Mouse (Mus musculus) midbrain, embryonic 13.5 days (tissue): ENCODE measurements around the gene Dock1. TPM values are rescaled to one million over a fixed set of nuclear protein-coding genes. Genes with fewer than 3 reads are reported as not detected.

Experiments
- ATAC-seq: fragments of 200-750 bp; cut with Nextera tagmentation; 2 replicates; pipeline ENCODE4 v1.8.0; 2017; ENCODE audit warnings: mild to moderate bottlenecking, moderate TSS enrichment, moderate library complexity
- H3K27ac ChIP-seq: fragments of 300-500 bp; sonication (generic); 2 replicates; pipeline ENCODE4 v1.5.1; 2015; ENCODE audit warnings: inconsistent platforms, mild to moderate bottlenecking, moderate library complexity
- H3K27me3 ChIP-seq: fragments of 300-500 bp; sonication (generic); 2 replicates; pipeline ENCODE4 v1.6.1; 2015; ENCODE audit warnings: mild to moderate bottlenecking, inconsistent platforms
- H3K36me3 ChIP-seq: fragments of 300-500 bp; sonication (generic); 2 replicates; pipeline ENCODE4 v1.6.1; 2015; ENCODE audit warnings: mild to moderate bottlenecking, inconsistent platforms
- H3K4me1 ChIP-seq: fragments of 300-500 bp; sonication (generic); replicated peaks from 2 replicates; pipeline ENCODE4 v1.6.1; 2015; ENCODE audit warnings: inconsistent platforms
- H3K4me2 ChIP-seq: fragments of 300-500 bp; sonication (generic); replicated peaks from 2 replicates; pipeline ENCODE4 v1.6.1; 2015; ENCODE audit warnings: moderate library complexity, mild to moderate bottlenecking, inconsistent platforms
- H3K4me3 ChIP-seq: fragments of 300-500 bp; sonication (generic); replicated peaks from 2 replicates; pipeline ENCODE4 v1.5.1; 2015; ENCODE audit warnings: mild to moderate bottlenecking, inconsistent platforms
- H3K9ac ChIP-seq: fragments of 300-500 bp; sonication (generic); replicated peaks from 2 replicates; pipeline ENCODE4 v1.6.1; 2015; ENCODE audit warnings: mild to moderate bottlenecking, inconsistent platforms
- H3K9me3 ChIP-seq: fragments of 300-500 bp; sonication (generic); 2 replicates; pipeline ENCODE4 v1.6.1; 2016; ENCODE audit warnings: mild to moderate bottlenecking, inconsistent platforms
- WGBS: fragments of 180-500 bp; shearing (Covaris S2); methylation state at CpG from one replicate; pipeline ENCODE4 v1.1.7; 2015; 5-methylcytosine and 5-hydroxymethylcytosine counted together
- polyA plus RNA-seq: library from polyadenylated mRNA; unstranded; fragments of >200 nt; fragmentation: Nextera tagmentation; extraction: Ambion mirVana; gene quantifications from 2 replicates; pipeline ENCODE4 v1.2.1, GENCODE M21; 2015

Gene Dock1
- polyA plus RNA-seq, 1 experiment from 2014 or later, result 6.7 TPM

DNA sequence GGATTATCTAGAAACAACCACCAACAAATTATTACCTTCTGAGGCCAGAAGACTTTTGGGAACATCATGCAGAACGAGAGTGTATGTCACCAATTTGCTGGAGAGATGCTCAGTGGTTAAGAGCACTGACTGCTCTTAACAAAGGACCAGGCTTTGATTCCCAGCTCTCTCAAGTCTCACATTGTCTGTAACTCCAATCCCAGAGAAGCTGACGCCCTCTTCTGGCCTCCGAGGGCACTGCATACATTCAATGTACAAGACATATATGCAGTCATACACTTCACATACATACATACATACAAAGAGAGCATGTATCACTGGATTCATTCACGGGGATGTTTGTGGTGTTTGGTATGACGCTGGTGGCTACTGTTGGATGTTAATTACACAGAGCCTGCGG is 271.4 kb downstream of the Dock1 start:
- Histone ChIP-seq H3K27me3 (peaks cover 31% of the 10 kb centered on the region), H3K4me1 (peaks cover 24% of the 10 kb centered on the region), H3K4me3 (no peak overlapping the region), H3K9ac (no peak overlapping the region), H3K27ac (no peak overlapping the region), H3K36me3 (no peaks in the 10 kb centered on the region), H3K9me3 (no peaks in the 10 kb centered on the region), H3K4me2 (no peak overlapping the region)
- 95% methylated on average over 6 of the region's 6 CpGs for WGBS
- no peak for ATAC-seq

DNA sequence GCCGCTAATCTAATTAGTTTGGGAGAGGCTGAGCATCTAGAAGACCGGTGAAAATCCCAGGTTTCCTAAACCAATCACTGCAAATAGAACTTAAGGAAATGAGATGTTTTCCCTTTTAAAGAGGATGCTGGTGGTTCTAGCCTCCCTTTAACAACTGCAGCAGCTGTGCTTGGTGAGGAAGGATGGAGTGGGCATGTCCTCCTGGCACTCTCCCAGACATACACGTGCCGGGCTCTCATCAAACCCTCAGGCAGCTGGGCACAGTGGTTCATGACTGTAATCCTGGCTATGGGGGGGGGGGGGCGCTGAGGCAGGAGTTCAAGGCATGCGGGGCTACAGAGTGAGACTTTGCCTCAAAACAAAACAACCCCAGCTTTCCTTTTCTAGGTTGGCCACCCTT is 272.6 kb downstream of the Dock1 start:
- Histone ChIP-seq H3K9me3 (no peaks in the 10 kb centered on the region), H3K27me3 (peaks cover 20% of the 10 kb centered on the region), H3K36me3 (no peaks in the 10 kb centered on the region), H3K4me2 (no peak overlapping the region), H3K27ac (no peak overlapping the region), H3K4me1 (peaks cover 16% of the 10 kb centered on the region), H3K9ac (no peak overlapping the region), H3K4me3 (no peak overlapping the region)
- 70% methylated on average over 6 of the region's 6 CpGs for WGBS
- ATAC-seq, result no peak

DNA sequence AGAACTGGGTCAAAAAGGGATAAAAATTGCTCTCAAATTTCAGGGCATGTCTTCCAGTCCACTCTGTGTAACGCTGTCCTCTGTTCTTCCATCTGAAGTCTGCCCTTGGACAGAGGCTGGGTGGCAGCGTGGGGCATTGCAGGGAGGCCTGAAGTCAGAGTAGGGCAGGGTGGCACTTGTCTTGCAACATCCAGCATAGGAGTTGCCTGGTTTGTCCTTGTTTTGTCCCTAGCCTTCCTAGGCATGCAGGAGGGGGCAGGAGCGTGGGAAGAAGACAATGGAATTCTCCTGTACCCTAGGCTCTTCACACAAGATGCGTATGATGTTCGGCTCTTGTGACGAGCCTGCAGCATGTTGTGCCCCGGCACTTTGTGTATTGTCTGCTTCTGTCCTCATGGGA is 273.2 kb downstream of the Dock1 start:
- no peak for ATAC-seq
- 63% methylated on average over 7 of the region's 7 CpGs for WGBS

DNA sequence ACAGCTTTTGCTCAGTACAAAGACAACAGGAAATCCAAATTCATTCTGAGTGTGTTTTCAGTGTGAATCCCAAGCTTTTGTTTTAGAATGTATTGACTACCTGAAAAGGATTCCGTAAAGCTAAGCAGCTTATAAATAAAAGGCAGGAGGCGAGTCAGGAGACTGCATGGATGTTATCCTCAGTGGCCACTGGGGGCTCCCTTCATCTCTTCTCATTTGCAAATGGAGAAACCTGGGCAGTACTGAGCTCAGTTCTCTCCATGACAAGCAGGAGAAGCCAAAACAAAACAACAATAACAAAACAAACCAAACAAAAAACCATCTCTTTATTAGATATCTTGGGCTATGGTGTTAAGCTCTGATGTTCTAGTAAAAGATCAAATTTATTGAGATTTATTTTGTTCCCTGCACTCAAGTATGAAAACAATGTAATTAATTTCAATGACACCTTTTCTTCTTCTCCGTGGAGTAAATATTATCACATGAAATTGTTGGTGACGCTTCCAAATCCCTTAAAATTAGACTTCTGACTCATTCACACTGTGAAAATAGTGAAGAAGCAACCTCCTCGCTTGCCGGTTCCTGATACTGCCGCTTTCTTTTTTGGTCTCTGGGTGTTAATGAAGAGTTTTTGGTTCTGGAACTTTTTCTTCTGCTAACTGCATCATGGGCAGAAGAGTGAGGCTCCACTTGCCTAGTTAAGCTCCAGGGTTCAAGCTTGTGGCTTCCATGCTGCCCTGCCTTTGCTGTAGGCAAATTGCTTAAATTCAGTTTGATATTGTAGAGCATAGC is 275.7 kb downstream of the Dock1 start:
- WGBS, result 72% methylated on average over 7 of the region's 7 CpGs
- ATAC-seq, result no peak
- Histone ChIP-seq H3K4me1 (peaks cover 7% of the 10 kb centered on the region; the same call in 1 of the 2 replicates), H3K9ac (no peak overlapping the region), H3K9me3 (no peaks in the 10 kb centered on the region), H3K27ac (no peak overlapping the region), H3K36me3 (no peaks in the 10 kb centered on the region), H3K4me2 (no peak overlapping the region), H3K27me3 (no peaks in the 10 kb centered on the region), H3K4me3 (no peak overlapping the region)

More for the DNA sequence above, 273.2 kb downstream of the Dock1 start:
- Histone ChIP-seq H3K9me3 (no peaks in the 10 kb centered on the region), H3K9ac (no peak overlapping the region), H3K4me2 (no peak overlapping the region), H3K27me3 (peaks cover 16% of the 10 kb centered on the region), H3K4me3 (no peak overlapping the region), H3K36me3 (no peaks in the 10 kb centered on the region), H3K4me1 (peaks cover 10% of the 10 kb centered on the region), H3K27ac (no peak overlapping the region)

DNA sequence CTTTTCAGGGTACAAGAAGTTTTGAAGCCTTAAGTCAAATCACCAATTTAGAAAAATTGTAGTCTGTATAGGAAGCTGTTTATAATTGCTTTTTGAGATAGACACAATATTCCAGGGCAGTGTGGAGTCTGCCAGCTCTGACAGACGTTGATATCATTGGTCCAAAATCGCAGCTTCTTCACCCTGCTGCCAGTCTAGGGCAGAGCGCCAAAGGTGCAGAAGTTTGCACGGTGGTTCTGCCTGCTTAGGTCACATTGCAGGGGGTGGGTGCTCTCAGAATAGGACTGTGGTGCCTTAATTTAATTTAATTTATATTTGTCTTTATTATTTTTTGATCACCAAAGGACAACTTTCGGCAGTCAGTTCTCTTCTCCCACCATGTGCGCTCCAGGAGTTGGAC is 288.6 kb downstream of the Dock1 start:
- Histone ChIP-seq H3K4me3 (no peak overlapping the region), H3K4me1 (no peaks in the 10 kb centered on the region), H3K27me3 (no peaks in the 10 kb centered on the region), H3K9ac (no peak overlapping the region), H3K4me2 (no peak overlapping the region), H3K9me3 (no peaks in the 10 kb centered on the region), H3K27ac (no peak overlapping the region), H3K36me3 (no peaks in the 10 kb centered on the region)
- ATAC-seq, result no peak
- WGBS, result 94% methylated on average over 6 of the region's 6 CpGs

DNA sequence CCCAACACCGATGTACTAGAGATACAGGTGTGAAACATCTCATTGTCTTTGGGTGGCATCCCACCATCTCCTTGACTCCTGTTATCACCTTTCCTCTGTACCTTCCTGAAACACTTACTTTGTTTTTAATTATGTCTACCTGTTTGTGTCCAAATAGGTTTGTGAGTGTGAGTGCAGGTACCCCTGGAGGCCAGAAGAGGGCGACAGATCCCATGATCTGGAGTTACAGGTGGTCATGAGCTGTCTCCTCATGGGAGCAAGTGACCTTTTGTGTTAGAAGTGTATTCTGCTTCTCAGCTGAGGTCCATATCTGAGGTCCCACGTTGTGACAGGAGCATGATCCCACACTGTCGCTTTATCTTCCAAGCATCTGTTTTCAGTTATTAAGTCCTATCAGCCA is 290.4 kb downstream of the Dock1 start:
- H3K36me3 ChIP-seq, result no peaks in the 10 kb centered on the region
- WGBS, result 65% methylated on average over 4 of the region's 4 CpGs
- H3K9me3 ChIP-seq, result no peaks in the 10 kb centered on the region
- H3K4me2 ChIP-seq, result no peak overlapping the region
- ATAC-seq, result no peak
- no peak overlapping the region for H3K27ac ChIP-seq
- no peaks in the 10 kb centered on the region for H3K4me1 ChIP-seq
- H3K27me3 ChIP-seq, result no peaks in the 10 kb centered on the region
- H3K9ac ChIP-seq, result no peak overlapping the region
- no peak overlapping the region for H3K4me3 ChIP-seq

- WGBS, result 88% methylated on average over 2 of the region's 2 CpGs
- Histone ChIP-seq H3K9ac (no peak overlapping the region), H3K36me3 (no peaks in the 10 kb centered on the region), H3K4me2 (no peak overlapping the region), H3K4me1 (no peaks in the 10 kb centered on the region), H3K4me3 (no peak overlapping the region), H3K27ac (no peak overlapping the region), H3K27me3 (no peaks in the 10 kb centered on the region), H3K9me3 (no peaks in the 10 kb centered on the region)
- ATAC-seq, result no peak
Measured at GRCm38 (mm10) chr7:134961608-134962007, 291.2 kb downstream of the Dock1 start.

GRCm38 (mm10) chr7:134990244-134990643 is 319.8 kb downstream of the Dock1 start:
- ATAC-seq, result no peak
- Histone ChIP-seq H3K9ac (no peak overlapping the region), H3K9me3 (no peaks in the 10 kb centered on the region), H3K4me3 (no peak overlapping the region), H3K4me2 (no peak overlapping the region), H3K27ac (no peak overlapping the region), H3K27me3 (no peaks in the 10 kb centered on the region), H3K4me1 (no peaks in the 10 kb centered on the region), H3K36me3 (no peaks in the 10 kb centered on the region)
- 90% methylated on average over 3 of the region's 3 CpGs for WGBS

DNA sequence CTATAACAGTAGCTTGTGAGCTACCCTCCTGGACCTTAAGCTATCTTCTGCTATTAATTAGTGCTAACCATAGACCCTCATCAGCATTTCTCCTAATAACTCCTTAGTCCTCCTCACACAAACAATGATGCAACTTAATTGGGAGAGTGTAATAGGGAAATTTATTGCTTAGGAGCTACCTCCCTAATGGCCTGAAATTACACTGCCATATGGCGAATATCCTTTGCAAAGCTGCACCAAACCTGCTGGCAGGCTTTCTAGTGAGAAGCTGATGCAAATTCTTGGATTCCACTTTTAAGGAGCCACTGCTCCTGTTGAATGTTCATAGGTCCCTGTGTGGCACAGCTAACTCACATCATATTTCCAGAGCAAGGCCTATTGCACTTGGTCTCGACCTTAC is 320.5 kb downstream of the Dock1 start:
- H3K4me3 ChIP-seq, result no peak overlapping the region
- ATAC-seq, result no peak
- H3K27me3 ChIP-seq, result no peaks in the 10 kb centered on the region
- no peaks in the 10 kb centered on the region for H3K36me3 ChIP-seq
- no peak overlapping the region for H3K27ac ChIP-seq
- no peaks in the 10 kb centered on the region for H3K9me3 ChIP-seq
- 84% methylated on average over 2 of the region's 2 CpGs for WGBS
- H3K4me1 ChIP-seq, result no peaks in the 10 kb centered on the region
- no peak overlapping the region for H3K4me2 ChIP-seq
- H3K9ac ChIP-seq, result no peak overlapping the region

DNA sequence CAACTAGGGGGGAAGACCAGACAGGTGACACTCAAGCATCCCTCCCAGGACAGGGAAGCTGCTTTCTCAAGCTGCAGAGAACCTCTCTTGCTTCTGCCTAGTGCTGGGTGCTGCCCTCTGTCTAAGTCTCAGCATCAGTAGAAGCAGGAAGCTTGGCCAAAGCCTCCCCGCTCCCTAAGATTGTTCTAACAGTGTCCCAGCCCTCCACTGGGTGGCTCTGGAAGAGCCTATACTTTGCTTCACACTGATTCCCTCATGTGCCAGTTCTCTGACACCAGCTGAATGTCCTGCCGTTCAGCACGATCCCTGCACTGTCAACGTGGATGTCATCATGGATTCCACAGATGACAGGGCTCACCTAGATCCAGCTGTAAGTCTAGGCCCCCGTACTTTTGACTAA is 324.5 kb downstream of the Dock1 start:
- no peaks in the 10 kb centered on the region for H3K36me3 ChIP-seq
- WGBS, result 89% methylated on average over 5 of the region's 5 CpGs
- H3K4me1 ChIP-seq, result 0 out of 2 replicates have a peak, but pooled peaks cover 5% of the 10 kb centered on the region
- no peak overlapping the region for H3K4me3 ChIP-seq
- 0 out of 2 replicates have a peak overlapping the region, but pooled peaks have one; percentile 10 for H3K27ac ChIP-seq
- no peak overlapping the region for H3K4me2 ChIP-seq
- H3K27me3 ChIP-seq, result no peaks in the 10 kb centered on the region
- ATAC-seq, result no peak
- no peak overlapping the region for H3K9ac ChIP-seq
- H3K9me3 ChIP-seq, result no peaks in the 10 kb centered on the region

DNA sequence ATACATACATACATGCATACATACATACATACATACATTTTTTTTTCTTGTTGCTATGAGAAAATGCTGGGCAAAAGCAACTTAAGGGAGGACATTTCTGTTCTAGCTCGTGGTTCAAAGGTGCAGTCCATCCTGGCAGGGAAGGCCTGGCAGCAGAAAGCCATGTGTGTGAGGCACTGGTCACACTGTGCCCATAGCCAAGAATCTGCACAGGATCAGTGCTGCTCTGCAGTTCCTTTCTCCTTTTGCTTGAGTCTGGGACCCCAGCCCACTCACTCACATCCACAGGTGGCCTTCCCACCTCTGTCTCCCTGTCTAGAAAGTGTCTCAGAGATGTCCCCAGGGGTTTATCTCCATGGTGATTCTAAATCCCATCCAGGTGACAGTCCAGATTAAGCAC is 331.8 kb downstream of the Dock1 start:
- H3K9ac ChIP-seq, result no peak overlapping the region
- no peak overlapping the region for H3K27ac ChIP-seq
- H3K4me1 ChIP-seq, result 0 out of 2 replicates have a peak, but pooled peaks cover 5% of the 10 kb centered on the region
- no peaks in the 10 kb centered on the region for H3K27me3 ChIP-seq
- no peaks in the 10 kb centered on the region for H3K36me3 ChIP-seq
- WGBS, result 90% methylated on average over 1 of the region's 1 CpGs
- H3K4me2 ChIP-seq, result no peak overlapping the region
- H3K4me3 ChIP-seq, result no peak overlapping the region
- no peak for ATAC-seq
- no peaks in the 10 kb centered on the region for H3K9me3 ChIP-seq

- H3K36me3 ChIP-seq, result no peaks in the 10 kb centered on the region
- H3K4me3 ChIP-seq, result no peak overlapping the region
- H3K27me3 ChIP-seq, result no peaks in the 10 kb centered on the region
- WGBS, result 85% methylated on average over 9 of the region's 9 CpGs
- no peak overlapping the region for H3K9ac ChIP-seq
- no peak overlapping the region for H3K4me2 ChIP-seq
- H3K4me1 ChIP-seq, result 0 out of 2 replicates have a peak, but pooled peaks cover 5% of the 10 kb centered on the region
- no peaks in the 10 kb centered on the region for H3K9me3 ChIP-seq
- ATAC-seq, result no peak
- no peak overlapping the region for H3K27ac ChIP-seq
Measured at GRCm38 (mm10) chr7:135002891-135003290, 332.4 kb downstream of the Dock1 start.
